Mouse (Mus musculus): ENCODE results near the gene Chrna9. TPM values are rescaled to one million over a fixed set of nuclear protein-coding genes. Genes with fewer than 3 reads are reported as not detected.
A peak's percentile ranks its signal among the peaks of the same experiment; 100 is the strongest.

Chrna9 gene
- polyA plus RNA-seq, 1 experiment from 2014 or later: 0.10 TPM

DNA sequence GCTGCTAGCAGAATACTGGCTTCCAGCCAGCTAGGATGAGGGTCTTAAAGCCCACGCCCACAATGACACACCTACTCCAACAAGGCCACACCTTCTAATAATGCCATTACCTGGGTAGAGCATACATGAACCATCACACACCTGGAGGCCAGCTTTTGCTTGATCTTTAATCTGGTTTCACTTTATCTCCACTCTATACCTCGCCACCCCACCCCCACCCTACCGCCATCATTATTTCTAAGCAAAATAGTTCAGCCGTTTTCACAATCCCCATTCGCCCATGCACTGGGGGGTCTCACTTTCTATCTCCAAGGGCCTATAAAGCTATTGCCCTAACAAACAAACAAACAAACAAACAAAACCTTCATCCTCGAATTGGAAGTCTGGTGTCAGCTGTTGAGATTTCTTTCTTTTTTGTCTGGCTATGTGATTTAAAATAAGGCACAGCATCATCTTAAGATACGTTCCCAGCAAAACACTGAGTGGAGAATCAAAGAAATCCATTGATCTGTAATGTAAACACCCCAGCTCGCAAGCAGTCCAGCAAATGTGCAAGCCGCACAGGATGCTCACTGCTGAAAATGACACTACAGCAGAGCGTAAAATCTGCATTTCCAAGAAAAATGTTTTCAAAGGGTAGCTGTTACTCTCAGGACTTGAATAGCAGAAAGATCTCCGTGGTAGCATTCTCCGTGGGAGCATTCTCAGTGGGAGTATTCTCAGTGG, 13.9 kb upstream of the Chrna9 start:
- WGBS: 86% methylated on average over 12 of the region's 12 CpGs
- H3K27ac ChIP-seq (replicated peaks): no peak overlapping the region

GRCm38 (mm10) chr5:65921477-65922138, 13.1 kb upstream of the Chrna9 start:
- H3K27me3 ChIP-seq (ENCODE audit: low read depth, poor library complexity, severe bottlenecking): no peaks in the 10 kb centered on the region

More for the DNA sequence above, 13.9 kb upstream of the Chrna9 start:
- Histone ChIP-seq H3K36me3 (no peaks in the 10 kb centered on the region), H3K9me3 (replicated peaks) (no peaks in the 10 kb centered on the region), H3K4me1 (peaks cover 16% of the 10 kb centered on the region), H3K4me3 (no peak overlapping the region), H3K27me3 (ENCODE audit: low read depth, poor library complexity, severe bottlenecking) (no peaks in the 10 kb centered on the region)
- no peak for DNase-seq (ENCODE audit: low spot score)

GRCm38 (mm10) chr5:65926666-65927065, 8.1 kb upstream of the Chrna9 start:
- DNase-seq (ENCODE audit: low spot score): no peak
- Histone ChIP-seq H3K36me3 (no peaks in the 10 kb centered on the region), H3K27me3 (ENCODE audit: low read depth, poor library complexity, severe bottlenecking) (no peaks in the 10 kb centered on the region), H3K27ac (replicated peaks) (no peak overlapping the region), H3K4me3 (no peak overlapping the region), H3K4me1 (no peaks in the 10 kb centered on the region), H3K9me3 (replicated peaks) (no peaks in the 10 kb centered on the region)
- 86% methylated on average over 6 of the region's 6 CpGs for WGBS

More at GRCm38 (mm10) chr5:65921477-65922138, 13.1 kb upstream of the Chrna9 start:
- 87% methylated on average over 9 of the region's 9 CpGs for WGBS
- Histone ChIP-seq H3K9me3 (replicated peaks) (no peaks in the 10 kb centered on the region), H3K27ac (replicated peaks) (no peak overlapping the region), H3K4me1 (peaks cover 16% of the 10 kb centered on the region), H3K36me3 (no peaks in the 10 kb centered on the region), H3K4me3 (no peak overlapping the region)
- DNase-seq (ENCODE audit: low spot score): no peak

- WGBS: 86% methylated on average over 7 of the region's 7 CpGs
- Histone ChIP-seq H3K36me3 (no peaks in the 10 kb centered on the region), H3K4me3 (no peak overlapping the region), H3K27me3 (ENCODE audit: low read depth, poor library complexity, severe bottlenecking) (no peaks in the 10 kb centered on the region), H3K4me1 (no peaks in the 10 kb centered on the region), H3K9me3 (replicated peaks) (no peaks in the 10 kb centered on the region), H3K27ac (replicated peaks) (no peak overlapping the region)
- no peak for DNase-seq (ENCODE audit: low spot score)
Observed at GRCm38 (mm10) chr5:65929162-65929561, 5.6 kb upstream of the Chrna9 start.

DNA sequence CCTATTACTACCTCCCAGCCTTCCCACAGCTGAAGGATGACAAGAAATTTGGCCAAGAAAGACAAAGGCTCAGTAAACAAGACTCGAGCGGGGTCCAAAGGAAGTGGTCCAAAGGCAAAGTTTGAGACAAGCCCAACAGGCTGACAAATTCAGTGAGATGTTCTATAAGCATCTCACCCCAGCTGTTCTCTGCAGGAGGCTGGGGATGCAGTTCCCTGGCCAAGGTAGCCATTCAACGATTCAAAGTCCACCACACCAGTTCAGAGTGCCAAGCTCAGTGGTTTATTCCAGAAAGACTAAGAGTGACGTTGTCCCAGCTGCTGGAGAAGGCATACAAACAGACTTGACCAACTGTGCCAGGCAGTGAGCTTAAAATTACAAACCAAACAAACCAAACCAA, 4.5 kb upstream of the Chrna9 start:
- H3K36me3 ChIP-seq: no peaks in the 10 kb centered on the region
- 80% methylated on average over 4 of the region's 4 CpGs for WGBS
- no peaks in the 10 kb centered on the region for H3K27me3 ChIP-seq (ENCODE audit: low read depth, poor library complexity, severe bottlenecking)
- DNase-seq (ENCODE audit: low spot score): no peak
- no peak overlapping the region for H3K4me3 ChIP-seq
- H3K9me3 ChIP-seq (replicated peaks): no peaks in the 10 kb centered on the region
- no peaks in the 10 kb centered on the region for H3K4me1 ChIP-seq
- H3K27ac ChIP-seq (replicated peaks): no peak overlapping the region

DNA sequence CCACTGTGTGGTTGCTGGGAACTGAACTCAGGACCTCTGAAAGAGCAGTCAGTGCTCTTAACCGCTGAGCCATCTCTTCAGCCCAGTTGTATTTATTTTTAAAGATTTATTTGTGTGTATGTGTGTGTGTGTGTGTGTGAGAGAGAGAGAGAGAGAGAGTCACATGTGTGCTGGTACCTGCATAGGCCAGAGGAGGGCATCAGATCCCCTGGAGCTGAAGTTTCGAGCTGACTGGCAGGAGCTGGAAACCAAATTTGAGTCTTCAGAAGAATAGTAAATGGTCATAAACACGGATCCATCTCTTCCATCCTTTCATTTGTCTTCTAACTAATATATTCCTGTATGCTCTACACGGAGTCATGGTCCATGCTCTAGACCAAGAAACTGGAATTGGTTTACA, 1.5 kb upstream of the Chrna9 start:
- no peak for DNase-seq (ENCODE audit: low spot score)
- 81% methylated on average over 4 of the region's 4 CpGs for WGBS
- H3K36me3 ChIP-seq: no peaks in the 10 kb centered on the region
- no peak overlapping the region for H3K4me3 ChIP-seq
- H3K9me3 ChIP-seq (replicated peaks): no peaks in the 10 kb centered on the region
- peaks cover 5% of the 10 kb centered on the region; the same call in 1 of the 2 replicates for H3K4me1 ChIP-seq
- no peaks in the 10 kb centered on the region for H3K27me3 ChIP-seq (ENCODE audit: low read depth, poor library complexity, severe bottlenecking)
- no peak overlapping the region for H3K27ac ChIP-seq (replicated peaks)

GRCm38 (mm10) chr5:65933764-65934163, 957 bp upstream of the Chrna9 start:
- no peak for DNase-seq (ENCODE audit: low spot score)
- Histone ChIP-seq H3K27me3 (ENCODE audit: low read depth, poor library complexity, severe bottlenecking) (no peaks in the 10 kb centered on the region), H3K27ac (replicated peaks) (no peak overlapping the region), H3K4me3 (no peak overlapping the region), H3K9me3 (replicated peaks) (no peaks in the 10 kb centered on the region), H3K4me1 (peaks cover 6% of the 10 kb centered on the region; the same call in 1 of the 2 replicates), H3K36me3 (no peaks in the 10 kb centered on the region)
- WGBS: 87% methylated on average over 2 of the region's 2 CpGs

DNA sequence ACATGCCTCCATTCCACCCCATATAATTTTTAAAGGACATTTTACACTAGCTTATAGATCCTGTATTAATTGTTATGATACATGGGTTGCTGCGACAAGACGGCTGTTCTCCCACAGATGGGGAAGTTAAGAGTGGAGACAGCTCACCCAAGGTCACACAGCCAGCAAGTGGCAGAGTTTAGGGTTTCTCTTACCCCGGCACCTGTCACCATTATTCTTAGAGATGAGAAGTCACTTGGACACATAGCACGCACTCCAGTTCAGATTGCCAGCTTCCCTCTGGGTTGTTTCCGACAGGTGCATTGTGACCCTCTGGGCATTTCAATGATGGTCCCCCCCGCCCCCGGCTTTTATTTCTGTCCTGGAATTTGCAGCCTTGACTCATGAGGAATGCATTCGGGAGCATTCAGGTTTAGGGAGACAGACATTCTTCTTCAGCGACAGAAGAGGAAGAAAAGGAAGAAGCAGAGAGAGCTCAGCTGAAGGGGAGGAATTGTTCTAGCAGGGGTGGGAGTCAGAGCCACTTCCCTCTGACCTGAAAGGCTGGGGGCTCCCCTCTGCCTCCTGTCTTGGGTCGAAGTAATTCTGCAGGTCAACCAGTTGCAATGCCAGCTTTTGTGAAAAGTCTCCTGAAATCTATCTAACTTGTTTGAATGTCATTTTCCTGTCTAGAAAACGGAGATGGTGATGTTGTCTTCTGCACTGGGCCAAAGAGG, 2.4 kb downstream of the Chrna9 start:
- H3K9me3 ChIP-seq (replicated peaks): no peaks in the 10 kb centered on the region
- no peak for DNase-seq (ENCODE audit: low spot score)
- no peak overlapping the region for H3K4me3 ChIP-seq
- H3K4me1 ChIP-seq: peaks cover 6% of the 10 kb centered on the region; the same call in 1 of the 2 replicates
- 80% methylated on average over 11 of the region's 11 CpGs for WGBS
- H3K27ac ChIP-seq (replicated peaks): no peak overlapping the region; the same call in 1 of the 2 replicates
- H3K36me3 ChIP-seq: no peaks in the 10 kb centered on the region
- H3K27me3 ChIP-seq (ENCODE audit: low read depth, poor library complexity, severe bottlenecking): no peaks in the 10 kb centered on the region

DNA sequence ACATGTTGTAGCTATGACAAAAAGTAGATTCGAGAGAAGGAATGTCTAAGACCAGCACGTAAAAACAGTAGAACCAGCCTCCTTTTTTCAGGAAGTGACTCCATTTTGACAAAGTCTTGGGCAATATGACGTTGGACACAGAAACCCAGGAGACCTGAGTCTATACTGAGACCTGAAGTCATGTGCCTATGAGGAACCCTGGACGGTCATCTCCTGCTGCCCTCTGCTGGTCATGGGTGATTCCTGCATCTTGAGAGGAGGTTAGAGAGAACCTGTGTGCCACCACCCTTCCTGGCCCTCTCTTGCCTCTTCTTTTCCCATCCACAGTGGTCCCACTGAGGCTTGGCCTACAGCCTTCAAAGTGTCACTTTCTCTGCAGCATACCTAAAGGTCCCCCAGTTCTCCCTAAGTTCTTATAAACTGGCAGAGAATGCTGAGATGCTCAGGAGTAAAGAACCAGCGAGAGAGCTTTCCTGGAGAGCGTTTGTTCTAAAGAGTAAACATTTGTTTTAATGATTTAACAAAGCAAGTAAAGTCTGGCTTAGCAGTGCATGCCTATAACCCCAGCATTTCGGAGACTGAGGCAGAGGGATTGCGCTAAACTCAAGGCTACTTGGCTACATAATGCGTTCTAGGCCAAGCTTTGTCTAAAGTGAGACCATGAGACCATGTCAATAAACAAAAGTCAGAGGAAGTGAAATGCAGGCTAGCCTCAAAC, 3.4 kb downstream of the Chrna9 start:
- Histone ChIP-seq H3K36me3 (no peaks in the 10 kb centered on the region), H3K27me3 (ENCODE audit: low read depth, poor library complexity, severe bottlenecking) (no peaks in the 10 kb centered on the region)
- 53% methylated on average over 9 of the region's 9 CpGs for WGBS

DNA sequence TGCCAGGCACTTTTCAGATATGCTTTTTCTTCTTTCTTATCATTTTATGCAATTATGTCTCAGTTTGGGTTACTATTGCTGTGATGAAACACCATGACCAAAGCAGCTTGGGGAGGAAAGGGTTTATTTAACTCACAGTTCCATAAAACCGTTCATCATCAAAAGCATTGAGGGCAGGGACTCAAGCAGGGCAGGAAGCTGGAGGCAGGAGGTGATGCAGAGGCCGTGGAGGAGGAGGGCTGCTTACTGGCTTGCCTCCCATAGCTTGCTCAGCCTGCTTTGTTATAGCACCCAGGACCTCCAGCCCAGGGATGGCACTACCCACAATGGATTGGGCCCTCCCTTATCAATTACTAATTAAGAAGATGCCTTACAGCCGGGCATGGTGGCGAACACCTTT, 6.4 kb downstream of the Chrna9 start:
- 74% methylated on average over 4 of the region's 4 CpGs for WGBS
- no peak overlapping the region for H3K27ac ChIP-seq (replicated peaks)
- no peak for DNase-seq (ENCODE audit: low spot score)
- H3K9me3 ChIP-seq (replicated peaks): no peaks in the 10 kb centered on the region
- H3K36me3 ChIP-seq: no peaks in the 10 kb centered on the region
- H3K27me3 ChIP-seq (ENCODE audit: low read depth, poor library complexity, severe bottlenecking): no peaks in the 10 kb centered on the region
- peaks cover 3% of the 10 kb centered on the region; the same call in 1 of the 2 replicates for H3K4me1 ChIP-seq
- no peak overlapping the region for H3K4me3 ChIP-seq

More for the DNA sequence above, 3.4 kb downstream of the Chrna9 start:
- peak; percentile 81 for DNase-seq (ENCODE audit: low spot score)
- Histone ChIP-seq H3K4me1 (peaks cover 6% of the 10 kb centered on the region; the same call in 1 of the 2 replicates), H3K9me3 (replicated peaks) (no peaks in the 10 kb centered on the region), H3K4me3 (no peak overlapping the region), H3K27ac (replicated peaks) (no peak overlapping the region)

DNA sequence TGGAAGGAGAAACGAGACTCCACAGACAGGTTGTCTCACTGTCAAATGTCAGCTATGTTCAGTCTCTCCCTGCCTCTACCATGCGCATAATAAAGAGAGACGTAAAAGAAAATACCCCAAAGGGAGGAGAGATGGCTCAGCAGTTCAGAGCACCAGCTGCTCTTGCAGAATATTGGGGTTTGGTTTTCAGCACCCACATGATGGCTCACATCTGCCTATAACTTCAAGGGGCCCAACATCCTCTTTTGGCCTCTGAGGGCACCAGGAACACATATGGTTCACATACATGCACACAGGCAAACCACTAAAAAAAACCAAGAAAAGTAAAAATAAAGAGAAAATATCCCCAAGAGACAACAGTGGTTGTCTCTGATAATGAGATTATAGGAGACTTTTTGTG, 15.1 kb downstream of the Chrna9 start:
- Histone ChIP-seq H3K36me3 (no peaks in the 10 kb centered on the region), H3K4me3 (peak overlapping the region; percentile 22; the same call in 1 of the 2 replicates), H3K4me1 (peaks cover 25% of the 10 kb centered on the region), H3K9me3 (replicated peaks) (no peaks in the 10 kb centered on the region), H3K27me3 (ENCODE audit: low read depth, poor library complexity, severe bottlenecking) (no peaks in the 10 kb centered on the region), H3K27ac (replicated peaks) (peak overlapping the region; percentile 96)
- peak; percentile 28 for DNase-seq (ENCODE audit: low spot score)
- 41% methylated on average over 3 of the region's 3 CpGs for WGBS

GRCm38 (mm10) chr5:65950236-65950635, 15.5 kb downstream of the Chrna9 start:
- Histone ChIP-seq H3K27me3 (ENCODE audit: low read depth, poor library complexity, severe bottlenecking) (no peaks in the 10 kb centered on the region), H3K4me1 (peaks cover 29% of the 10 kb centered on the region), H3K9me3 (replicated peaks) (no peaks in the 10 kb centered on the region), H3K27ac (replicated peaks) (peak overlapping the region; percentile 96), H3K4me3 (peak overlapping the region; percentile 38), H3K36me3 (no peaks in the 10 kb centered on the region)
- peak; percentile 78 for DNase-seq (ENCODE audit: low spot score)
- WGBS: 26% methylated on average over 6 of the region's 6 CpGs
